Mouse (Mus musculus) layer of hippocampus, postnatal 10 days (tissue): ENCODE results near the gene Dnah7a. TPM values are rescaled to one million over a fixed set of nuclear protein-coding genes. Genes with fewer than 3 reads are reported as not detected.
"Not testable (repeated sequence)": the region's sequence is repeated elsewhere in the genome, so short reads cannot be mapped to it uniquely, and the experiment has no call there.

Experiments used
- DNase-seq, 2 experiments: peaks; one replicate each; pipeline ENCODE4 v3.0.0; 2021; ENCODE audit warnings: low spot score in 2 of 2
- long read RNA-seq: library from polyadenylated mRNA; stranded (forward); transcript quantifications from one replicate; pipeline ENCODE4 v2.0.0, GENCODE M21; 2023
- total RNA-seq, 2 experiments: library from RNA; stranded (reverse); gene quantifications; 2 replicates each; pipeline ENCODE4 v1.2.3; 2021

Dnah7a gene
- total RNA-seq, result 1 to 10 TPM; 5.7 to 6.2 TPM
- long read RNA-seq, partial matches to known transcripts, result 1 of 4 reads
- long read RNA-seq, other reads (novel, unspliced or antisense), result 0 of 4 reads

DNA sequence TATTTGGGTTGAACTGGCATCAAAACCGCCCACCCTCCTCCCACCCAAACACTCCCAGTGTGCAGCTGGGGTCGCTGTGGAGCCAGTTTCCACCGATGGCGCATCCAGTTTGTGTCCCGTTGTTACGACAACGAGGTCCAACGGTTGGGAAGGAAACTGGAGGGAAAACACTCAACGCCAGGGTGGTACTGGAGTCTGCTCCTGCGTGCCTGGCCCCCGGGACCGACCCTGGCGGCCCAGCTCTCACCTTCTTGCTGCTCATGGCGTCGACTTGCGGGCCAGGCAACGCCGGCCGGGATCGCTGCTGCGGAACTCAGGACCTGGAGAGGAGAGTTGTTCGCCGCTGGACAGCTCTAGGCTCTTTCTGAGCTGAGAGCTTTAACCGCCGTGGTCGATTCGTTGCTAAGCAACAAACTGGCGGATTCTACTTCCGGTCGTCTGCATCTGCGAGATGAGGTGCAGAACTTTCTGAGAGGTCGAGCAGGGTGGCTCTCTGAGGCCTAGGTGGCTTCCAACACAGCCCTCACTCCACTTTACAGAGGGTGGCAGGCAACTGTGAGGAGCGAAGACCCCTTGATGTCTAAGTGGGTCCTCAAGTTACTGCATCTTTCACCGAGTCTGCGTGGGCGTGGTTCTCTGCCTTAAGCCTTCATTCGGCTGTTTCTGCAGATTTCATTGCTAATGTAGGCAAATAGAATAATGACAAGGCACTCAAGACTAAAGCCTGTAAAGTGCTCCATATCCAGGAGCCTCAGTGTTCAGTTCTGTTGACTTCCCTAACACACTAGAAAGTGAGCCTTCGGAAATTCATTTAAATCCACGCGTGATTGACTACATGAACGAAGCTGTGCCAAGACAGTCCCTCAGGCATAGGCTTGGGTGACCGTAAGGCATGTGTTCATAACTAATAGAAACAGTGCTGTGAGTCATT, at the start of gene Dnah7a:
Dnah7a (minus strand) TSS at position 354 of the 931 bp plus-strand sequence.
- DNase-seq, result peak; percentile 67 to 78

DNA sequence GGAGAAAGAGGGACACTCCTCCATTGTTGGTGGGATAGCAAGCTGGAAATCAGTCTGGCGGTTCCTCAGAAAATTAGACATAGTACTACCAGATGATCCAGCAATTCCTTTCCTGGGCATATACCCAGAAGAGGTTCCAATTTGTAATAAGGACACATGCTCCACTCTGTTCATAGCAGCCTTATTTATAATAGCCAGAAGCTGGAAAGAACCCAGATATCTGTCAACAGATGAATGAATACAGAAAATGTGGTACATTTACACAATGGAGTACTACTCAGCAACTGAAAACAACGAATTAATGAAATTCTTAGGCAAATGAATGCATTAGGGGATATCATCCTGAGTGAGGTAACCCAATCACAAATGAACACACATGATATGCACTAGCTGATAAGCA, 46.9 kb upstream of the Dnah7a start:
- not testable (repeated sequence) for DNase-seq

DNA sequence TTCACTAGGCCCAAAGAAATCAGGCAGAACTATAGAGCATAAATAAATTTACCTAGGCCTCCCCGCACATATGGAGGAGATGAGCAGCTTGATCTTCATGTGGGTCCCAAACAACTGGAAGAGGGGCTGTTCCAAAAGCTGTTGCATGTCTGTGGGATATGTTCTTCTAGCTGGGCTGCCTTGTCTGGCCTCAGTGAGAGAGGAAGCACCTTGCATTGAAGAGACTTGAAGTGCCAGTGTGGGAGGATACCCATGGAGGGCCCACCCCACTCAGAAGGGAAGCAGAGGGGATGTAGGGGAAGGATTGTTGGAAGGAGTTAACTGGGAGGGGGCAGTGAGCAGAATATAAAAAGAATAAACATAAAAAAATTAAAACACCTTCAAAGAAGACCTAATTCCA, 44.6 kb upstream of the Dnah7a start:
- no peak for DNase-seq

DNA sequence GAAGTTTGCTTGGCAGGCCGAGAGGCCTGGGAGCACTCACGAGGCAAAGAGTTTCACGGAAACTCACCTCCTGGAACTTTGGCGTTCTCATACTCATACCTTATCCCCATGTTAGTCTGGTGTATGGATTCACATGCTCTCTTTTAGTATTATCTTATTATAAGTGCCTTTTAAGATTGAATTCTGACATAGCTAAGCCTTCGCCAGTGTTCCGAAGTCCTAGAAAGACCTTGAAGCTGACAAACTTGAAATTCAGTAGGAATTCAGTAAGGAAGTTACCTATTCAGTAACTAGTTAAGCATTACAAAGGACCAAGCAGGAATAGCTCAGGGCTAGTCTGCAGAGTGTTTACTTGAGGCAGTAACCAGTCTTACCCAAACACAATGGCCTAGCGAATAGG, 44.1 kb upstream of the Dnah7a start:
- DNase-seq, result not testable (repeated sequence)

DNA sequence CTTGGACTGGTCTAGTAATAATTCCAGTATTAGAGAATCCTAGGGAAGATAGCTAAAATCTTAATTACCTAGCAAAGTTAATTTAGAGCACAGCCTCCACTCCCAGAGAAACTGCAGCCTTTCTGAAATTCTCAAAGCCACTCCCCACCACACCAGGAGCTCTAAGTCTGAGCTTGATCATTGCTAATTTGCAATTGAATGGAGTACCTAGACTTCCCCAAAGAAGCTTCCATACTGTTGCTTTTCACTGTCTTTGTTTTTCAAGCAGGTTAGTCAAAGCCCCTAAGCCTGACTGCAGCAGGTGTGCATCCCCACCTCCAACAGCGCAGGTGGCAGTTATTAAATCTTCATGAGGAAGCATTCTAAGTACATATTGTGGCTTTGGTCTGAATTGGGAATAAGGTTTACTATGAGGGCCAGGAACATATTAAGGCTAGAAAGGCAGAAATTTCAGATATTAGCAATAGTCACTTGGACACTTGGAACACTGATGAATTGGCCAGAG, 43.3 kb upstream of the Dnah7a start:
- not testable (repeated sequence) for DNase-seq

DNA sequence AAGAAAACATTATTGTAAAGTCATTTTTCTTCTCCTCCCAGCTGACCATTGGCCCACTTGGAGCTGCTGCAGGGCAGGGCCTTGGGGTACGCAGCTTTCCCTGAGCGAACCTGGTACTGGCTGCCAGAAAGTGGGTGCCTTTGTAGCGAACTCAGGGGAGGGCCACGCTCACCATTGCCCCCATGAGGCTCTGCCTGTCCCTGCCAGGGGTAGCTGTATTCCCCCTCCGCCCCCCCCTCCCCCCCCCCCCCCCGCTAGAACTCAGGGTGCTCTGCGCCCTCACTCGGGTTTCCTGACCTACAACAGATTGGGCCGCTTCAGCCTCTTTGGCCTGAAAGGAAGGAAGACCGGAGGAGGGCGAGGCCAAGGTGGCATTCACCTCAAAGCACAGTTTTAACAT, 42.0 kb upstream of the Dnah7a start:
- no peak for DNase-seq

DNA sequence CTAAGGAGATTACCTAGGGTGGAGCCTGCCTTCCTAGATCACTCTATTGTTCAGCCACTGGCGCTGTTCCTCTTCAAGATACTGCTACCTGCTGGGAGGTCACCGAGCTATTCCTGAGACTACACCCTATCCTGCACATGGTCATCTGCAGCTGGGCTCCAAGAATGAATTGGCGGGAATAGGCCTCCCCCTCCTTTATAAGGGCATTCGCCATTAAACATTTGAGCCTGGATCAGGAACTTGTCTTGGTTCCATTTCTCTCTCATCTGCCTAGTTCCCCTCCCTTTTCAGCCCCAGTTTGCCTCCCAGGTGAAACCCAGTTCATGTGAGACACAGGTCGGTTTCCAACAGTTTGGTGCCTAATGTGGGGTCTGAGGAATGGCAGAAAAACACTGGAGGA, 39.4 kb upstream of the Dnah7a start:
- DNase-seq, result no peak

DNA sequence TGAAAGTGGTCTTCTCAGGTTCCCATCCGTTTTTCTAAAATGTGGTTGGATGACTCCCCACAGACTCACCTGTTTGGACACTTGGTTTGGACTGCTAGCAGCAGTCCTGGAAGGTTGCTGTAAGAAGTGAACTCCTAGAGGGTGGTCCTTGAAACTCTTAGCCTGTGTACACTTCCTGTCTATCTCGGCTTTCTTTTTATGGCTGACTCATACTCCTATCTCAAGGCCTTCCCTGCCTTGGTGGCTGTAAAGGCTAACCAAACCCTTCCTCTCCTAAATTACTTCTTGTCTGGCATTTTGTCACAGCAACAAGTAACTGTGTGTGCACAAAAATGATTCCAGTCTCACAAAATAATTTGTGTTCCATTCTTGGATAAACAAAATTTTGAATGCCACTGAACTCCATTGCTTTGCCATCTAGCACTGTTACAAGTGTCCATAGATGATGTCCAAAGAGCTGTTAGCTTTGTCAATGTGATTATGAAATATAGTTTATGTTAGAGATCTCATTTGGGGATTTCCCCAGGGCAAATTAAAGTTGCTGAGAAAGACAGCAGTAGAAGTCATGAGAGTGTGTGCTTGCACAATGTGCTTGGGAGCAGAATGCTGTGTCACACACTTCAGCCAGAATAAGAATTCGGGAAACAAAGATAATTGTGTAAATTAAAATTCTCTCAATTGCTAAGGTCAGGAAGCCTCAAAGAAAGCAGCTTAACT, 35.3 kb upstream of the Dnah7a start:
- no peak for DNase-seq

DNA sequence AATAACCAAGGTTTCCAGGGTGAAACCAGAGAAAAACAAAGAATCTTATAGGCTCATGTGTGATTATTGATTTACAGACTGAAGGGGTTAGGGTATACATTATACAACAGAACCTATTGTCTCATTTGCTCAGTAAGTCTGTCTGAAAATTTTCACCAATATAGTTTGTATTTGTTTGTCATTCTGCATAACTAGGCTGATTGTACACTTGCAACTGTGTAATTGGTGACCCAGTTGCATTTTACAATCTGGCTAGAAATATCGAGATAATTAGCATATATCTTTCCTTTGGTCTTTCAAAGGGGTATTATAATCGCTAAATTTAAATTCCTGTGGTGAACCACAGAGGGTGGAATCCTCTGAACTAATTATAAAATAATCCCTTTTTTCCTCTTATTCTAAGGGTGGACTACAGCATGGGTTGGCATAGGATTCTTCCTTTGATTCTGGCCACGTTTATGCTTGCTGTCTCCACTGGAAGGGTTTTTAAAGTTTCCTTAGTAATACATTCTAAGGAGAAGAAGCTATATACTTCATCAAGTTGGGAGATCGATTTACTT, 34.3 kb upstream of the Dnah7a start:
- no peak for DNase-seq

DNA sequence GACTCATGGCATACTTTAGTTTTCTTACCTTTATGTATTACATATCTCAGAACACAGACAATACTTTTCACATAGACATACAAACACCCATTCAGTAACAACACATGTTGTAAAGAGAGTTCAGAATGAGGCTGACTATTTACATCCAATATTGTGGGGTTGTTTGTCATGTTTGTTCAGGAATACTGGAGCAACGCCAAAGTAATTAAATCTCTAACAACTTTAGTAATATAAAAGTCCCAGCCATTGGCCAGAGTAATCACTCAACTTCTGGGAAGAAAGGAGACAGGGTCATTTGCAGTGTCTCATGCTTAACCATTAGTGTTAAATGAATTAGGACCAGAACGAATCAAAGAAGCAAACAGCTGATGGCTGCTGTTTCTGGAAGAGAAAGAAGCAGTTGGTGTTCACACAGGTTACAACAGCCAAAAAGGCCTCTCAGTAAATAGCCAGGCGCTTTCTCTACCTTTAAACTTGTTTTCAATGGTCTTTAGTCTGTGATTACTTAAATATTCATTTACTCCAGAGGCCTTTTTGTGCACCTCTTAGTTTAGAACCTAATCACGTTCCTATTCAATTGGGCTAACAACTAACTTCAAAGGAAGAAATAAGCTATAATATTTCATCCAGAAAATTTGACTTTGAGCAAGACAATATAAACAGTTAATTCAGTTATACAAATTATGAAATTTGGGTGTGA, 33.6 kb upstream of the Dnah7a start:
- not testable (repeated sequence) for DNase-seq

DNA sequence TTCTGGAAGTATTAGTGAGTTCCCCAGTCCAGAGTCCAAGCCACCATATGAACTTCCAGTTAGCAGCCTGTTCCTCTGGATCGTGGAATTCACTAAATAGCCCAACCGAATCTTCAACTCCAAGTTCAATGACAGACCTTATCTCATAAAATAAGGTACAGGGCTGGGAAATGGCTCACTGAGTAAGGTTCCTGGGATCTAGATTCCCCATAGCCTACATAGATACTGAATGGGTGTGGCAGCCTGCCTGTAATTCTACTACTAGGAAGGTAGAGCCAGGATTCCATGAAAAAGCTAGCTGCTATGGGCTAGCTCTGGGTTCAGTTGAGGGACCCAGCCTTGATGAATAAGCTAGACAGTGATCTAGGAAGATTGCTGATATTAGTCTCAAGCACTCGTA, 30.0 kb upstream of the Dnah7a start:
- no peak for DNase-seq

DNA sequence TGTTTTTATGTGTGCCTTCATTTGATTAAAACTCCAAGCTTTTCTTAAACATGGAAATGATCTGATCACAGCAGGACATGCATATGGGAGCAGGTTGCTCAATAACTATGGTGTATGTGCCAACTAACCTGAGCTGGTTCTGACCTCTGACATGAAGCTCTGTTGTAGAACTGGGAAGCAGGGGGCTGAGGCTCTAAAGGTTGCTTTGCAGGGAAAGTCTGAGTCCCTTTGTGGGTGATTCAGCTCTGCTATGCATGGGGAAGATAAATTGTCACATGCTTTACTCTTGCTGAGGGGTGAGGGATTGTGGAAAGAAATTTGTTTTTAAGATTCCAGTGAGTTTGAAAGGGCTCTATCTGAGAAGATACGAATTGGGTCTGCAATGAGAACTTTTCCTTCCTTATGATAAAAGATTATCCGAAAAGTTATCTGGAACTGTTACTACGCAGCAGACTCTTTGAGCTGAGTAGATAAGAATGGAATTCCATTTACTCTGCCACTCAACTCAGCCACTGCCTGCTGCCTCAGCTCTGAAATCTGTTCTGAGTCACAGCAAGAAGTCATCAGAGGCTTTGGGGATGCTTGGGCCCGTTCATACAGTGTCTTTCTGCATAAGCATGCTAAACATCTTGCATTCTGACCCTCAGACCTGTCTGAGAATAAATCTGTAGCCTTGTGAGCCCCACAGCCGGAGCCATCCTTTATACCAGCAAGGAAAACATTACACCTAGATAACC, 22.1 kb upstream of the Dnah7a start:
- no peak for DNase-seq

DNA sequence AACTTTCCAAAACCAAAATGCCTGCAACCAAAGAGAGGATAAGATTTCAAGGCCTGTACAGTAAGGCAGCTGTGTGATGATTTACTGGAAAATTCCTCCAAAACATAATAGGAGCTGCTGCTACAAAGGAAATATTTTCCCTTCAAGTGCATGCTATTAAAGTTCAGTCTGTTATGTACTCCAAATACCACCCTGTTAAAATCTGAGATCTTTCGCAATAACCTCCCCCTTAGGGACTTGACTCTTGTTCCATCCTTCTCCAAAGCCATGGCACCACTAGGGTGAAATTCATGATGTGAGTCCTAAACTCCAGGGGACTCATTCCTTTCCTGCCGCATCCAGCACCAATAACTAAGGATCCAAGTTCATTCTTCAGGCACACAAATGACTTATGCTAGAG, 20.3 kb upstream of the Dnah7a start:
- DNase-seq, result no peak

DNA sequence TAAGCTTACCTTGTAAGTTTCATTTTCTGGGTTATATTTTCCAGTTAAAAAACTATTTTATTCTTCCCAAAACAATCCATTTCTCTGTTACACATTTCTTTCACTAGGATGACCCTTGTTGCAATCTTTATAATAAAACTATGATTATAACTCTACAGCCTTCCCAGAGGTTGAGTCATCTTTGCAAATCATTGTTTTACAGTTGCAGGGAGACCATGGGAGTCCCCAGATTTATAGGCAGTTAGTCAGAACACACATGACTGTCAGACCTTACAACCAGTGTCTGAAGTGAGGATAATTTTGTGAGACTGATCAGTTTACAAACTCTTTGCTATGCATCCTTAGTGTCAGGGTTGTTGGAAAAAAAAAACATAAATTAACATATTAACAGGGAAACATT, 14.8 kb upstream of the Dnah7a start:
- no peak for DNase-seq

DNA sequence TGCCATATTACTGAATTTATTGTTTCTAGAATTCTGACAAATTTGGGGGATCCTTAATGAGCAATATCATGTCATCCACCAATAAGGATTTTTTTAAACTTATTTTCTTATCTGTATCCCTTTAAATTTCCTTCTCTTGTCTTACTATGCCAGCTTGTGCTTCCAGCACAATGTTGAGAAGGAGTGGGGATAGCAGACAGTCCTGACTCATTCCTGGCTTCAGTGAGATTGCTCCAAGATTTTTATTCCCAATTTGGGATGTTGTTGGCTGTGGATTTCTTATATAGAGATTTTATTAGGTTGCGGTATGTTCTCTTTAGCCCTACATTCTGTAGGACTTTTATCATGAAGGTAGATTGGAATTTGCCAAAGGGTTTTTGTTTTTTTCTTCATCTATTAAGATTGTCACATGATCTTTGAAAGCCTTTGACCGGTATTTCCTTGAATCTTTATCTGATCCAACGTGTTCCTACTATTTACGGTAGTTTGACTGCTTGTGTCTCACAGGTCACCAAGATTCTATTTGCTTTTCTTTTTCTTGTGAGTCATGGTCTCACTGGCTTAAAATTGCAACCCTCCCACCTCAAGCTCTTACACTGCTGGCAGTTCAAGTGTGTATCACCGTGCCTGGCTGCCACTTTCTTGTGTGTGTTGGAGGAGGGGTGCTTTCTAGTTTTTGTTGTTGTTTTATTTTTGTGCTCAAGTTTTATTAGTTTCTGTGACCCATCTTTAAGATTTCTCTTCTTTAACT, 14.2 kb upstream of the Dnah7a start:
- DNase-seq, result no peak

DNA sequence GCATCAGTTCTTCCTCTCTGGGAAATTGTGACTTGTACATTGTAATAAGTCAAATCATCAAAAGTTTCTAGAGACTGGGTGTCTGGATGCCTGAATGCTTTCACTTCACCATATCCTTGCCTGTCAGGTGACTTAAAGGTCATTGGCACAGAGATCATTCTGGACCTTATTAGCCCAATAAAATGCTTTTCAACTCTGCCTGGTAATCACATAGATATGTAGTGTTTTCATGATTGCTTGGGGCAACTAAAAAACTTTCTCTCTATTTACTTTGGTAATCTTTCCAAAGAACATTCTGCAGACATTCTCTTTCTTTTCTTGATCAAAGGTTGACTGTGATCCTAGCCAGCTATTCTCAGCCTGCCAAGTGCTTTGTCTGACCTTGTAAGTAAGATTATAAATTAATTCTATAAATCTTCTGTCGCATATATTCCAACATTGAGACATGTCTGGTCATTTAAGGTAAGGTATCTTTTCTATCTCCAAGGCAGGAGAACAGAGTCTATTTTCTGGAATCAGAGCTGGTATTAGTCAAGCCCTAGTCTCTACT, 9.5 kb upstream of the Dnah7a start:
- no peak for DNase-seq

DNA sequence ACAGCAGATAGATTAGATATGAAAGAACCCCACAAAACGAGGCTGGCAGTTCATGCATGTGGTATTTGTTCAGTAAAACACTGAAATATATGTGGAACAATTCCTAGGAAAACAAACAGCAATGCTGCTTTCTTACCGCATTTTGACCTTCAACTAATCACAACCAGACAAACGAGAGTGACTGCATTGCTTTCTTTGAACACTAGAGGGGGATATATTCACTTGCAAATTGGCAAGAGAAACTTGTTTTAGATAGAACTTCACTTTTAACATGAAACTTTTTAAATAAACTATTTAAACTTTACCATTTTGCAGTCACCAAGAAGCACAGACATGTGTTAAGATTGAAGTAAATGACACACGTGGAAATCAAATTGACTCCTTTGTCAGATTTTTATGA, 8.9 kb upstream of the Dnah7a start:
- DNase-seq, result no peak

DNA sequence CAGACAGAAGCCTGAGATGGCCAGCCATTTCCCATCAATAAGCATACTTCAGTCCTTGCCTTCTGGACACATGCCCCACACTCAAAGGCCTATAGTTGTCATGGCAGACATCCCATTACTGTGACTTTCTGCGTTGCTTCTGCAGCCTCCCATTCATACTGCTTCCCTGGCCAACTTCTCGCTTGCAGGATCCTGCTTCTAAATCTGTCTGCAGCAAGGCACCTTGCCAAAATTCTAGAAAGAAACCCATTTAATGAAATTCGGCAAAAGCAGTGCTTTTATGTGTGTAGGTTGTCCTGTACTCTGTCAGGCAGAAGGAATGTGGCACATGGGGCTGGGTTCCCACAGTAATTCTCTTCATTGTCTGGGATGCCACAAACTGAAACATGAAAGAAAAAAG, 6.8 kb upstream of the Dnah7a start:
- not testable (repeated sequence) for DNase-seq

DNA sequence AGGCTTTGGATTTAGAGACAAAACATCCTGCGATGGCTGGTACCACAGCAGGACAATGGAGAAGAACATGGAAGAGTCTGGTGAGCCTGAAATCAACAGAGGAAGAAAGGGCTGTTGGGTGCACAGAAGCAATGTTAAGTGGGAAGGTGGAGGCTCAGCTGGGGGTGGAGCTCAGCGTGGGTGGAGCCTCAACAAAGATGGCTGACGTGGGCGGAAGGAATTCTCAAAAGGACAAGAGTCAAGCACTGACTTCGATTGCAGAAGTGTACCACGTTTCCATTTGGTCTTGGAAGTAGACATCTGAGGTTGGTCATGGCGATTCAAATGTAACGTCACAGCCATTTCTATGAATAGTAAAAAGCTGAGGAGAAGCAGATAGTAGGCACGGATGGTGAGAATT, 4.5 kb upstream of the Dnah7a start:
- DNase-seq, result no peak
